8 mouse cellular contexts compared by ENCODE assay signal in genomic region chrX:38565176-38565542, GRCm38 (mm10). TPM values are rescaled to one million over a fixed set of nuclear protein-coding genes. Genes with fewer than 3 reads are reported as not detected.
DNase-seq lines count a peak whose midpoint lies in the region; ATAC-seq and TF ChIP-seq lines count a peak whose summit lies in the region.

No protein-coding gene starts in this region.

- H3K4me2 ChIP-seq in heart, postnatal 0 days (ENCODE audit: low read depth, low read length): peak overlapping the region; percentile 69
- H3K4me2 ChIP-seq in hindbrain, embryonic 11.5 days (replicated peaks; ENCODE audit: low read depth, low read length): peak overlapping the region; percentile 28

- no peaks in the 10 kb centered on the region for H3K4me1 ChIP-seq in heart, postnatal 0 days (ENCODE audit: control insufficient read depth, insufficient read depth)
- H3K4me1 ChIP-seq in MEL (ENCODE audit: control insufficient read depth in 1 of 2, insufficient read depth in 2 of 2, low read length in 2 of 2): peaks cover 2 to 11% of the 10 kb centered on the region in 2 experiments
- H3K4me1 ChIP-seq in hindbrain, embryonic 11.5 days (replicated peaks; ENCODE audit: control insufficient read depth, insufficient read depth, low read length): no peaks in the 10 kb centered on the region

- H3K36me3 ChIP-seq in heart, postnatal 0 days (replicated peaks; ENCODE audit: control insufficient read depth, insufficient read depth, low read length): no peaks in the 10 kb centered on the region
- H3K36me3 ChIP-seq in MEL (ENCODE audit: control insufficient read depth in 1 of 2, insufficient read depth in 2 of 2, low read length in 2 of 2): peaks cover 8 to 20% of the 10 kb centered on the region in 2 experiments
- H3K36me3 ChIP-seq in hindbrain, embryonic 11.5 days (ENCODE audit: control insufficient read depth, insufficient read depth, low read length): no peaks in the 10 kb centered on the region

- H3K27ac ChIP-seq in heart, postnatal 0 days (ENCODE audit: low read depth): peak overlapping the region; percentile 97
- H3K27ac ChIP-seq in MEL (ENCODE audit: control insufficient read depth, low read depth, low read length): peak overlapping the region; percentile 47
- peak overlapping the region; percentile 74; the same call in 1 of the 2 replicates for H3K27ac ChIP-seq in hindbrain, embryonic 11.5 days (ENCODE audit: low read depth, low read length)

- ATAC-seq in heart, postnatal 0 days (ENCODE audit: insufficient read depth, low read depth): no peak
- no peak for ATAC-seq in hindbrain, embryonic 11.5 days (ENCODE audit: low FRiP score)
- peak; percentile 28; the same call in 1 of the 2 replicates for ATAC-seq in megakaryocyte-erythroid progenitor cell, adult 5-6 weeks (replicated peaks; ENCODE audit: low FRiP score, low TSS enrichment, poor library complexity, severe bottlenecking)

- no peak for TF ChIP-seq POLR2A in MEL (IDR thresholded peaks at IDR 0.05; ENCODE audit: control insufficient read depth in 1 of 2, insufficient read depth in 1 of 2, low read depth in 1 of 2, low read length in 2 of 2, poor library complexity in 1 of 2)

- peak overlapping the region; percentile 66 for H3K4me3 ChIP-seq in heart, postnatal 0 days (ENCODE audit: low read depth, low read length)
- H3K4me3 ChIP-seq in MEL (ENCODE audit: control insufficient read depth in 1 of 2, insufficient read depth in 1 of 2, low read depth in 2 of 2, low read length in 2 of 2): peak overlapping the region; percentile 53 to 66
- peak overlapping the region; percentile 44 for H3K4me3 ChIP-seq in hindbrain, embryonic 11.5 days (ENCODE audit: low read depth, low read length)

- H3K27me3 ChIP-seq in heart, postnatal 0 days (ENCODE audit: control insufficient read depth, insufficient read depth, low read length): no peaks in the 10 kb centered on the region
- no peaks in the 10 kb centered on the region for H3K27me3 ChIP-seq in MEL (ENCODE audit: control insufficient read depth in 1 of 2, insufficient read depth in 2 of 2, low read length in 2 of 2)
- H3K27me3 ChIP-seq in hindbrain, embryonic 11.5 days (ENCODE audit: control insufficient read depth, insufficient read depth, low read length): no peaks in the 10 kb centered on the region

- no peak for TF ChIP-seq RAD21 in MEL (IDR thresholded peaks at IDR 0.05; ENCODE audit: low read depth, low read length)

- no peaks in the 10 kb centered on the region for H3K9me3 ChIP-seq in heart, postnatal 0 days (replicated peaks; ENCODE audit: control insufficient read depth, low read length)
- H3K9me3 ChIP-seq in MEL (replicated peaks; ENCODE audit: insufficient read depth, low read length): no peaks in the 10 kb centered on the region
- H3K9me3 ChIP-seq in hindbrain, embryonic 11.5 days (ENCODE audit: control insufficient read depth, low read length): no peaks in the 10 kb centered on the region

- TF ChIP-seq EP300 in heart, postnatal 0 days (IDR thresholded peaks at IDR 0.05; ENCODE audit: low read depth): no peak
- no peak for TF ChIP-seq EP300 in MEL (IDR thresholded peaks at IDR 0.05; ENCODE audit: low read depth in 1 of 2, low read length in 2 of 2)

- H3K9ac ChIP-seq in heart, postnatal 0 days (replicated peaks; ENCODE audit: low read depth, low read length): peak overlapping the region; percentile 45; the same call in 1 of the 2 replicates
- peak overlapping the region; percentile 65 for H3K9ac ChIP-seq in MEL (ENCODE audit: control insufficient read depth, low read depth, low read length, poor library complexity, severe bottlenecking)
- H3K9ac ChIP-seq in hindbrain, embryonic 11.5 days (ENCODE audit: low read depth, low read length): peak overlapping the region; percentile 12

- no peak for DNase-seq in heart, postnatal 0 days (ENCODE audit: low spot score)
- DNase-seq in heart, adult 11 months: no peak
- DNase-seq in MEL (ENCODE audit: low read depth, low spot score): no peak
- DNase-seq in hindbrain, embryonic 11.5 days (ENCODE audit: low spot score): no peak
- no peak for DNase-seq in urinary bladder, postnatal 4 days (ENCODE audit: low spot score in 2 of 2)
- DNase-seq in thymus, postnatal 14 days: no peak
- DNase-seq in gastrocnemius, postnatal 25 days: no peak

- WGBS in heart, postnatal 0 days: 21% methylated on average over 7 of the region's 8 CpGs
- 8% methylated on average over 8 of the region's 8 CpGs for WGBS in hindbrain, embryonic 11.5 days

- peaks cover 15% of the 10 kb centered on the region for H3K79me2 ChIP-seq in MEL (ENCODE audit: control insufficient read depth, insufficient read depth, low read length, poor library complexity)

- TF ChIP-seq CTCF in heart, postnatal 0 days (IDR thresholded peaks at IDR 0.05; ENCODE audit: low read depth): no peak
- no peak for TF ChIP-seq CTCF in MEL (IDR thresholded peaks at IDR 0.05 in 2 of 3, conservative IDR thresholded peaks at IDR 0.05 in 1 of 3; ENCODE audit: control insufficient read depth in 1 of 3, insufficient read depth in 1 of 3, low read depth in 2 of 3, low read length in 3 of 3, poor library complexity in 1 of 3, severe bottlenecking in 1 of 3)

TF ChIP-seq in MEL, 35 proteins besides CTCF, POLR2A, EP300 and RAD21:
- no peak for TF ChIP-seq GABPA (IDR thresholded peaks at IDR 0.05; ENCODE audit: low read depth, low read length)
- no peak for TF ChIP-seq TAL1 (IDR thresholded peaks at IDR 0.05; ENCODE audit: low read length)
- no peak for TF ChIP-seq NELFE (IDR thresholded peaks at IDR 0.05; ENCODE audit: low read depth, low read length)
- TF ChIP-seq POLR2AphosphoS2 (IDR thresholded peaks at IDR 0.05; ENCODE audit: low read length): no peak
- no peak for TF ChIP-seq E2F4 (IDR thresholded peaks at IDR 0.05; ENCODE audit: borderline replicate concordance, low read depth, low read length)
- TF ChIP-seq USF2 (IDR thresholded peaks at IDR 0.05; ENCODE audit: borderline replicate concordance in 1 of 2, insufficient read depth in 1 of 2, low read depth in 1 of 2, low read length in 2 of 2): no peak
- TF ChIP-seq USF1 (IDR thresholded peaks at IDR 0.05; ENCODE audit: low read depth, low read length): no peak
- no peak for TF ChIP-seq ZKSCAN1 (IDR thresholded peaks at IDR 0.05; ENCODE audit: low read depth, low read length)
- no peak for TF ChIP-seq TBP (IDR thresholded peaks at IDR 0.05; ENCODE audit: low read depth, low read length)
- TF ChIP-seq NRF1 (IDR thresholded peaks at IDR 0.05; ENCODE audit: insufficient read depth, low read depth, low read length, poor library complexity, severe bottlenecking): no peak
- TF ChIP-seq KAT2A (conservative IDR thresholded peaks at IDR 0.05; ENCODE audit: low read depth, low read length): no peak
- no peak for TF ChIP-seq GATA1 (IDR thresholded peaks at IDR 0.05; ENCODE audit: low read depth, low read length)

RNA-seq across cellular contexts. Expression of gene Cul4b, which starts 10.8 kb away (rescaled TPM):
- 4.6 and 11.7 TPM in 2 replicates for total RNA-seq in heart, postnatal 0 days (2014; rRNA removed; ENCODE audit: low replicate concordance)
- 8.3 and 9.5 TPM in 2 replicates for polyA plus RNA-seq in heart, postnatal 0 days (2015; fragmentation: Nextera tagmentation; extraction: Ambion mirVana)
- total RNA-seq in MEL (2012; rRNA removed): 19.0 and 22.7 TPM in 2 replicates
- polyA plus RNA-seq in MEL (2012; ENCODE audit: insufficient read depth in 1 of 2, insufficient read length in 2 of 2, low read depth in 1 of 2, low replicate concordance in 2 of 2, missing spikeins in 1 of 2): 10 to 100 TPM in 1 of 2 experiments, not detected in 1; 28.2 TPM
- 40.8 and 42.0 TPM in 2 replicates for polyA plus RNA-seq in hindbrain, embryonic 11.5 days (2014; fragmentation: Nextera tagmentation; extraction: Ambion mirVana)
- 33.4 and 37.3 TPM in 2 replicates for total RNA-seq in megakaryocyte-erythroid progenitor cell, adult 5-6 weeks (2014; fragmentation: Nextera tagmentation)
- 72.7 and 79.1 TPM in 2 replicates for total RNA-seq in megakaryocyte-erythroid progenitor cell, adult 5-6 weeks (2017)
- 1 to 10 TPM; 7.9 to 9.8 TPM for total RNA-seq in gastrocnemius, postnatal 25 days (2021)

RNA-seq across cellular contexts. Expression of gene Mcts1, which starts 35.2 kb away (rescaled TPM):
- total RNA-seq in heart, postnatal 0 days (2014; rRNA removed; ENCODE audit: low replicate concordance): 17.7 and 44.0 TPM in 2 replicates
- 64.9 and 78.4 TPM in 2 replicates for polyA plus RNA-seq in heart, postnatal 0 days (2015; fragmentation: Nextera tagmentation; extraction: Ambion mirVana)
- 37.0 and 39.3 TPM in 2 replicates for total RNA-seq in MEL (2012; rRNA removed)
- 10 to 100 TPM in 1 of 2 experiments, not detected in 1; 27.3 TPM for polyA plus RNA-seq in MEL (2012; ENCODE audit: insufficient read depth in 1 of 2, insufficient read length in 2 of 2, low read depth in 1 of 2, low replicate concordance in 2 of 2, missing spikeins in 1 of 2)
- polyA plus RNA-seq in hindbrain, embryonic 11.5 days (2014; fragmentation: Nextera tagmentation; extraction: Ambion mirVana): 117 and 125 TPM in 2 replicates
- 78.4 and 79.6 TPM in 2 replicates for total RNA-seq in megakaryocyte-erythroid progenitor cell, adult 5-6 weeks (2014; fragmentation: Nextera tagmentation)
- total RNA-seq in megakaryocyte-erythroid progenitor cell, adult 5-6 weeks (2017): 32.9 and 44.9 TPM in 2 replicates
- 10 to 100 TPM; 41.4 to 43.4 TPM for total RNA-seq in gastrocnemius, postnatal 25 days (2021)

Comparison
In these comparisons a context has a peak if more than half of its experiments do, and no peak if none do; other contexts are left out.
1. H3K27ac ChIP-seq: peak in every context shown above with its lines; median percentile 97 in heart, postnatal 0 days; 74 in hindbrain, embryonic 11.5 days; 47 in MEL.
2. H3K9ac ChIP-seq: peak in every context shown above with its lines; median percentile 65 in MEL; 45 in heart, postnatal 0 days; 12 in hindbrain, embryonic 11.5 days.